Mouse (Mus musculus) forebrain, embryonic 11.5 days (tissue): ENCODE measurements around the gene Abcc2. TPM values are rescaled to one million over a fixed set of nuclear protein-coding genes. Genes with fewer than 3 reads are reported as not detected.

Experiments
- ATAC-seq: fragments of 200-750 bp; cut with Nextera tagmentation; replicated peaks from 2 replicates; pipeline ENCODE4 v1.8.0; 2017; ENCODE audit warnings: moderate TSS enrichment; ENCODE audit not compliant: low FRiP score
- DNase-seq: peaks from one replicate; pipeline ENCODE4 v3.0.0-alpha.2; 2017; ENCODE audit warnings: low spot score
- H3K27ac ChIP-seq: fragments of 300-500 bp; sonication (generic); 2 replicates; pipeline ENCODE4 v1.5.1; 2014; ENCODE audit warnings: low read depth, low read length
- H3K27me3 ChIP-seq: fragments of 300-500 bp; sonication (generic); 2 replicates; pipeline ENCODE4 v1.6.1; 2014; ENCODE audit warnings: mild to moderate bottlenecking, low read length, mixed read lengths; ENCODE audit not compliant: control insufficient read depth, insufficient read depth
- H3K36me3 ChIP-seq: fragments of 300-500 bp; sonication (generic); 2 replicates; pipeline ENCODE4 v1.6.1; 2014; ENCODE audit warnings: mild to moderate bottlenecking, low read length, moderate library complexity, mixed read lengths; ENCODE audit not compliant: control insufficient read depth, insufficient read depth
- H3K4me1 ChIP-seq: fragments of 300-500 bp; sonication (generic); replicated peaks from 2 replicates; pipeline ENCODE4 v1.6.1; 2014; ENCODE audit warnings: low read length, mixed read lengths; ENCODE audit not compliant: control insufficient read depth, insufficient read depth
- H3K4me2 ChIP-seq: fragments of 300-500 bp; sonication (generic); 2 replicates; pipeline ENCODE4 v1.6.1; 2014; ENCODE audit warnings: low read depth, mild to moderate bottlenecking, low read length, moderate library complexity, mixed read lengths; ENCODE audit not compliant: severe bottlenecking
- H3K4me3 ChIP-seq: fragments of 300-500 bp; sonication (generic); 2 replicates; pipeline ENCODE4 v1.5.1; 2014; ENCODE audit warnings: low read depth, low read length
- H3K9ac ChIP-seq: fragments of 300-500 bp; sonication (generic); 2 replicates; pipeline ENCODE4 v1.6.1; 2014; ENCODE audit warnings: low read length
- H3K9me3 ChIP-seq: fragments of 300-500 bp; sonication (generic); 2 replicates; pipeline ENCODE4 v1.6.1; 2016; ENCODE audit warnings: low read length, mixed read lengths; ENCODE audit not compliant: control insufficient read depth
- WGBS: fragments of 180-500 bp; shearing (Covaris S2); extraction: QIAGEN DNeasy Blood & Tissue Kit; methylation state at CpG from one replicate; pipeline ENCODE4 v1.1.7; 2014; 5-methylcytosine and 5-hydroxymethylcytosine counted together
- polyA plus RNA-seq: library from polyadenylated mRNA; unstranded; fragments of >200 nt; fragmentation: Nextera tagmentation; extraction: Ambion mirVana; gene quantifications from 2 replicates; pipeline ENCODE4 v1.2.1, GENCODE M21; 2014

Gene Abcc2
- not detected in 2 replicates for polyA plus RNA-seq

DNA sequence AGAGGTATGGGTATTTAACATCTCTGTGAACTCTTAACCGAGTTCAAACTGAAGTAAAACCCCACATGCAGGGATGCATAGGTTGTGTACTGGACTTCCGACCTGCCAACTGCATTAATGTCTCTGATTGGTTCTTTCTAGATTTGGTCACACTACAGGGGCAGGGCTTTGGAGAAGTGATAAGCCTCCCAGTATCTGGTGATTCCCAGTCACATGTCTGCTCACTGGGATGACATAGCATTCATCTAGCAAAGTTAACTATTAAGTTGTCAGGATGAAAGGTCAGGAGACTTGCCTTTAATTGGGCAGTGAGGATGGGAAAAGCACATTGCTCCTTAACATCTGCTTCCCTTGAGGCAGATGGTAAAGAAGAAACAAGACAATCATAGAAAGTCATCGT lies at the start of gene Abcc2:
TSS of gene Abcc2 (plus strand) at position 213 of the 400 bp plus-strand sequence.
- H3K9me3 ChIP-seq, result no peaks in the 10 kb centered on the region

GRCm38 (mm10) chr19:43738409-43738808 lies 43.6 kb upstream of the Abcc2 start:
- H3K27ac ChIP-seq, result no peak overlapping the region
- H3K4me1 ChIP-seq, result no peaks in the 10 kb centered on the region
- peaks cover 7% of the 10 kb centered on the region; the same call in 1 of the 2 replicates for H3K36me3 ChIP-seq
- no peaks in the 10 kb centered on the region for H3K27me3 ChIP-seq
- H3K4me2 ChIP-seq, result no peak overlapping the region
- no peak overlapping the region for H3K4me3 ChIP-seq
- no peaks in the 10 kb centered on the region for H3K9me3 ChIP-seq
- ATAC-seq (no peak), DNase-seq (no peak)
- H3K9ac ChIP-seq, result no peak overlapping the region
- 97% methylated on average over 10 of the region's 10 CpGs for WGBS

More for the DNA sequence above, at the start of gene Abcc2:
- ATAC-seq (no peak), DNase-seq (no peak)
- WGBS, result 87% methylated on average over 3 of the region's 3 CpGs
- Histone ChIP-seq H3K4me3 (no peak within 1 kb of the TSS), H3K27me3 (no peaks in the 10 kb centered on the region), H3K4me2 (no peak within 1 kb of the TSS), H3K36me3 (no peaks in the 10 kb centered on the region), H3K27ac (no peak within 1 kb of the TSS), H3K4me1 (no peaks in the 10 kb centered on the region), H3K9ac (no peak within 1 kb of the TSS)

- H3K4me2 ChIP-seq, result no peak overlapping the region
- no peak overlapping the region for H3K27ac ChIP-seq
- no peak overlapping the region for H3K9ac ChIP-seq
- H3K9me3 ChIP-seq, result no peaks in the 10 kb centered on the region
- H3K4me3 ChIP-seq, result no peak overlapping the region
- ATAC-seq, result no peak
- no peaks in the 10 kb centered on the region for H3K27me3 ChIP-seq
- WGBS, result 93% methylated on average over 7 of the region's 7 CpGs
- H3K36me3 ChIP-seq, result peaks cover 7% of the 10 kb centered on the region; the same call in 1 of the 2 replicates
- H3K4me1 ChIP-seq, result no peaks in the 10 kb centered on the region
- DNase-seq, result no peak
Measured at GRCm38 (mm10) chr19:43743401-43743800, 38.6 kb upstream of the Abcc2 start.

DNA sequence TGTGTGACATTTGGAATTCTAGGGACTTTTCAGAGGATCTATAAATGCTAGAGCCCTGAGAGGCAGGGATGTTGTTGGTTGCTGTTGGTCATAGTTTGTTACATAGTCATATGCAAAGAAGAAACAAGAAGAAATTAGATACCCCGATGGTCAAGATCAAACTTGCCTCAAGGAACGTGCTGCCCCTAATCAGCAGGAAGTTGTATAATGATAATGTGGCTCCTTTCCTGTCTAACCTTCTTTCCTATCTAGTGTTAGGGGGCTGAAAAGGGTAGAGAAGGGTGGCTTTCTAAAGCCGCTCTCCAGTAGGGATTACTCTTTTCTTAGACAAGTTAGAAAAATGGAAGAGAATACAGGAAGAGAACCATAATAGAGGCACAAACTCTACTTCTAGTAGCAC lies 36.3 kb upstream of the Abcc2 start:
- Histone ChIP-seq H3K4me1 (no peaks in the 10 kb centered on the region), H3K36me3 (peaks cover 3% of the 10 kb centered on the region; the same call in 1 of the 2 replicates)
- no peak for ATAC-seq

GRCm38 (mm10) chr19:43747877-43748276 lies 34.1 kb upstream of the Abcc2 start:
- Histone ChIP-seq H3K9me3 (no peaks in the 10 kb centered on the region), H3K36me3 (no peaks in the 10 kb centered on the region; the same call in 1 of the 2 replicates), H3K27ac (no peak overlapping the region), H3K9ac (no peak overlapping the region), H3K27me3 (no peaks in the 10 kb centered on the region), H3K4me1 (no peaks in the 10 kb centered on the region), H3K4me2 (no peak overlapping the region), H3K4me3 (no peak overlapping the region)
- DNase-seq, result no peak
- no peak for ATAC-seq
- WGBS, result 91% methylated on average over 4 of the region's 4 CpGs

More for the DNA sequence above, 36.3 kb upstream of the Abcc2 start:
- H3K9me3 ChIP-seq, result no peaks in the 10 kb centered on the region
- no peak overlapping the region for H3K4me2 ChIP-seq
- H3K4me3 ChIP-seq, result no peak overlapping the region
- no peaks in the 10 kb centered on the region for H3K27me3 ChIP-seq
- H3K27ac ChIP-seq, result no peak overlapping the region
- no peak overlapping the region for H3K9ac ChIP-seq
- WGBS, result 94% methylated on average over 3 of the region's 3 CpGs
- no peak for DNase-seq

- ATAC-seq, result no peak
- DNase-seq, result no peak
- Histone ChIP-seq H3K36me3 (no peaks in the 10 kb centered on the region; the same call in 1 of the 2 replicates), H3K27me3 (no peaks in the 10 kb centered on the region), H3K4me1 (no peaks in the 10 kb centered on the region), H3K9me3 (no peaks in the 10 kb centered on the region), H3K4me2 (no peak overlapping the region), H3K9ac (no peak overlapping the region), H3K27ac (no peak overlapping the region), H3K4me3 (no peak overlapping the region)
- WGBS, result 88% methylated on average over 2 of the region's 2 CpGs
Measured at GRCm38 (mm10) chr19:43750008-43750407, 32.0 kb upstream of the Abcc2 start.

DNA sequence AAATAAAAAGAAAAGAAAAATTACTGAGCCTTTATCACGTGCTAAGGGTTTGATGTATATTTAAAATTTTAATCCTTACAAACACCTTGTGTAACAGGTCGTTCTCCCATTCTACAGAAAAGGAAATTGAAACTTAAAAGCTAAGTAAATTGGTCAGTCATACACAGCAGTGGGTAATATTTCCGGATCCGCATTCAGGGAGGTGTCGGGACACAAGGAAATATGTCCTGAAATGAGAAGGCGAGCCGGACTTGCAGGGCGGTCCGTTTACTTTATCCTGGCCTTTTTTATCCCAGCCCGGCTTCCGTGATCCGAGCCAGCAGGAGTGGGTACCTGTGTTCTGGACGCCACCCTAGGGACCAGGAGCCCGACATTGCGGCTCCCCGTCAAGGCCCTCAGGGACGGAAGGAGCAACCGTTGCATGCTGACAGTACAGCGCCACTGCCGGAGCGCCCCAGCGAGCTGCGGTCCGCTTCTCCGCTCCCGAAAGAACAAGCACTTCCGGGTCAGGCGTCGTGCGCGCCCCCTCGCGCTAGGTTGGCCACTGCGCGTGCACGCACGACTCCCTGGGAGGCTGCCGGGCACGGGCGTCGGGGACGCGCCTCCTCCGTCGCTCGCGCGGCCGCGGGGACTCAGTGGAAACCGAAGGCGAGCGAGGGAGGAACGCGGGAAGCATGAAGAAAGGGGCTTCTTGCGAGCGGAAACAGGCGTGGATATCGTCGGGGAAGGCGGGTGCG lies 29.3 kb upstream of the Abcc2 start, which contains the start of the genes Cutc and Cox15:
TSS of gene Cutc (plus strand) at position 508 of the 737 bp plus-strand sequence.
TSS of gene Cox15 (minus strand) at position 512 of the 737 bp plus-strand sequence.
- peak; percentile 98 for DNase-seq
- under 1% methylated on average over 62 of the region's 62 CpGs for WGBS
- H3K9ac ChIP-seq, result peak within 1 kb of the TSS; percentile 49
- ATAC-seq, result peak; percentile 91
- H3K4me3 ChIP-seq, result peak within 1 kb of the TSS; percentile 41
- no peaks in the 10 kb centered on the region; the same call in 1 of the 2 replicates for H3K36me3 ChIP-seq
- no peaks in the 10 kb centered on the region for H3K9me3 ChIP-seq
- H3K4me2 ChIP-seq, result peak within 1 kb of the TSS; percentile 55
- H3K27ac ChIP-seq, result peak within 1 kb of the TSS; percentile 85
- H3K27me3 ChIP-seq, result no peaks in the 10 kb centered on the region
- no peaks in the 10 kb centered on the region for H3K4me1 ChIP-seq

DNA sequence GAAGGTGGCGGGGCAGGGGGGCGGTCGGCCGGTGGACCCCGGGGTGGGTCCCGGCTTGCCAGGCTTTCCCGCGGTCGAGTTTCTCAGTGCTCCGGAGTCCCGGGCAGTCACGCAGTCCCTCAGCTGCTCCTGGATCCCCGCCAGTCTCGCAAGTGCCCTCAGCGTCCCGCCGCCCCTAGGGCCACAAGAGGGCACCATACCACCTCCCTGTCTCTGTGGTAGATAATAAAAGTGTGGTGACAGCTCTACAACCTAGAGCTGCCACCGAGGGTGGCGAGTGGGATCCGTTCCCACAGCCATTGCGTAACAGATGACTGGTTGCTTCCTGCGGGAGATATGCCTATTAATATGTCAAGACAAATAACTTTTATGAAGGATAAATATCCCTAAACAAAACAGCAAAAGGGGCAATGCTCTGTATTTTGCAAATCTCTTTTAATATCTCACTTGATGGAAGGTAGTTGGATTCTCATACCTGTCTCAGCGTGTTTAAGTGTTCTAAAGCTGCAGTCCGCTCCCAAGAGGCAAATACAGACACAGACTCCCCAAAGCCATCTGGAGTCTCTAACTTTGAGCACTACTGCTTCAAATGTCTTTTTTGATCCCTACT lies 28.7 kb upstream of the Abcc2 start:
- DNase-seq (peak; percentile 89), ATAC-seq (peak; percentile 91)
- peak overlapping the region; percentile 41 for H3K4me3 ChIP-seq

More for the DNA sequence above, 28.7 kb upstream of the Abcc2 start:
- Histone ChIP-seq H3K9me3 (no peaks in the 10 kb centered on the region), H3K27ac (peak overlapping the region; percentile 85), H3K4me1 (no peaks in the 10 kb centered on the region), H3K27me3 (no peaks in the 10 kb centered on the region), H3K9ac (peak overlapping the region; percentile 49), H3K36me3 (no peaks in the 10 kb centered on the region), H3K4me2 (peak overlapping the region; percentile 55)
- WGBS, result under 1% methylated on average over 23 of the region's 24 CpGs
